ENCODE assay signal across 8 mouse cellular contexts in the genomic region with DNA sequence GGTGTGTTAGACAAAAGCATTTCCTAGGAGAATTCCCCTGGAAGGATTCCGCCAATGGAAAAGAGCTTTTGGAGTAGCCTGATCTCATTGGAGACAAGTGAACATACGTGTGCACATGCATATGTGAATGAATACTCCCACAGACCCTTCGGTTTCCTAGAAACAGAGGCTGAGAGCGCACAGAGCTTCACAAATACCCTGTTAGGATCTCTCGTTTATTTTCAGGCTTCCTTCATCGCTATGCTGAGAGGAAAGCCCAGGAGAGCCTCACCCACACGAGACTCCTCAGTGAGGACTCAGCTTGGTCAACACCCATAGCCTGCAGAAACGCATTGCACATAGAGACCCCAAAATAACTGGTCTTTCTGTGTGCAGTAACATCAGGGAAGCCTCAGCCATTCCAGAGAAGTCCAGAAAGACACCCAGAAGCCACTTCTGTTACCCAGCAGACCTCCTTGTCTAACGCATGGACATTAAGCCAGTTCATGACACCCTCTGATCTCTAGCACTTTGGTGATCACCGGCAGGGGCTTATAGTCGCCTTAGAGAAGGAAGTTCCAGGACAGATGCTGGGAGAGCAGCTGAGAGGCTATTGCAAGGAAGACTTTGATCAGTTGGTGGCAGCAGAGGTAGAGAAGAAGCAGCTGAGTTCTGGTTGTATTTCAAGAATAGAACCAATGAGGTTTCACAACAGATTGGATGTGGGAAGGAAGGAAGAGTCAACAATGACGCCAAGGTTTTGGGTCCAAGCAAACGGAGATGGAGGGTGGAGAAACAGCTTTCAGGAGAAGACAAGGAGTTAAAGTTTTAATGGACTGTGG. TPM values are rescaled to one million over a fixed set of nuclear protein-coding genes. Genes with fewer than 3 reads are reported as not detected.
DNase-seq lines count a peak whose midpoint lies in the region; ATAC-seq and TF ChIP-seq lines count a peak whose summit lies in the region.

No protein-coding gene starts in this region.

- peaks cover 18% of the 10 kb centered on the region; the same call in 1 of the 2 replicates for H3K4me1 ChIP-seq in midbrain, embryonic 12.5 days

- no peak for ATAC-seq in midbrain, embryonic 12.5 days (ENCODE audit: low FRiP score, low read depth)

- TF ChIP-seq CTCF in gastrocnemius, adult 2 months (IDR thresholded peaks at IDR 0.05): peak; percentile 61

- WGBS in midbrain, embryonic 12.5 days: 64% methylated on average over 13 of the region's 13 CpGs

- no peaks in the 10 kb centered on the region for H3K36me3 ChIP-seq in midbrain, embryonic 12.5 days

- no peak for DNase-seq in gastrocnemius, adult 2 months
- no peak for DNase-seq in gastrocnemius, postnatal 36 days
- peak; percentile 41 for DNase-seq in Muller cell, postnatal 12 days (ENCODE audit: inconsistent ontology term)
- DNase-seq in heart, adult 9 months (ENCODE audit: low spot score in 2 of 2): peak; percentile 25 to 47
- DNase-seq in layer of hippocampus, adult 11-12 months (ENCODE audit: low spot score): peak; percentile 67
- DNase-seq in thymus, postnatal 14 days: peak; percentile 65
- no peak for DNase-seq in adrenal gland, adult 8-10 months

- no peak overlapping the region for H3K9ac ChIP-seq in midbrain, embryonic 12.5 days (replicated peaks)

- no peak overlapping the region for H3K27ac ChIP-seq in gastrocnemius, adult 2 months
- peak overlapping the region; percentile 65 for H3K27ac ChIP-seq in midbrain, embryonic 12.5 days (replicated peaks)

- intact Hi-C loops in gastrocnemius, adult 2 months (cut with DNase I): loop anchor here (5.0 kb wide), 1 partner anchor 223 kb away; no protein-coding TSS in a partner anchor
- intact Hi-C loops in gastrocnemius, postnatal 36 days (cut with DNase I): loop anchor here (5.0 kb wide), 1 partner anchor 223 kb away; no protein-coding TSS in a partner anchor

- no peak overlapping the region for H3K4me3 ChIP-seq in gastrocnemius, adult 2 months
- H3K4me3 ChIP-seq in midbrain, embryonic 12.5 days: no peak overlapping the region

- H3K9me3 ChIP-seq in midbrain, embryonic 12.5 days: no peaks in the 10 kb centered on the region

- H3K4me2 ChIP-seq in midbrain, embryonic 12.5 days (replicated peaks): no peak overlapping the region

- no peaks in the 10 kb centered on the region for H3K27me3 ChIP-seq in midbrain, embryonic 12.5 days

RNA-seq across cellular contexts. Expression of a gene that starts 58.4 kb away (rescaled TPM):
- total RNA-seq in gastrocnemius, adult 2 months (2021): not detected
- total RNA-seq in gastrocnemius, postnatal 36 days (2021): under 1 TPM in 1 of 2 experiments, not detected in 1; 0.10 TPM
- 6.8 and 7.7 TPM in 2 replicates for polyA plus RNA-seq in midbrain, embryonic 12.5 days (2016; fragmentation: Nextera tagmentation; extraction: Ambion mirVana)
- under 1 TPM; 0.09 to 0.65 (median 0.29) TPM for total RNA-seq in adrenal gland, adult 8-10 months (2022)

Comparison
In these comparisons a context has a peak if more than half of its experiments do, and no peak if none do; other contexts are left out.
1. DNase-seq: peak in Muller cell, postnatal 12 days (single experiment), heart, adult 9 months (2 of 2), layer of hippocampus, adult 11-12 months (single experiment) and thymus, postnatal 14 days (single experiment); none in gastrocnemius, adult 2 months (single experiment), gastrocnemius, postnatal 36 days (0 of 2) and adrenal gland, adult 8-10 months (single experiment).